ENCODE assay signal across 24 mouse cellular contexts in the genomic region with DNA sequence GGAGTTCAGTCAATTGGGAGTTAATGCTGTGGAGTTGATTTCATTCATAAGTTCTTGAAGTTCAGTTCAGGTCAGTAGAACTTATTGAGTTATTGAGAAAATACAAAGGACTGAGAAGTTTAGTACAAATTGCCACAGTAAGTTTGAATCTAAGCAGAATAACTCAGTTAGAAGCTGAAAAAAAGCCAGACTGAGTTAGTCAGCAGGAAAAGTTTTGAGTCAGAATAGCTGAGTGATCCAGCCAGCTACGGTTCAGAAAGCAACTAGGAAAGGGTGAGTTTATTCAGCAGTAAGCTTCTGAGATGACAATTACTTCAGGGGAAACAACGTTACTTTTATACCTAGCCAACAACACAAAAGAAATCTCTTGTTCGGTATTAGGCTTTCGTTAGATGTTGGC.
DNase-seq lines count a peak whose midpoint lies in the region; ATAC-seq lines count a peak whose summit lies in the region.
"Had no signal": no experiment of that assay in that cellular context is flagged by ENCODE, and none has a peak within 500 bp of the region (broad histone marks: within the 10 kb centered on the region; RNA-seq: fewer than 3 reads in every experiment).

No protein-coding gene starts in this region.

- no peak overlapping the region for H3K9ac ChIP-seq in kidney, embryonic 14.5 days (ENCODE audit: low read depth, low read length)
- H3K9ac ChIP-seq: embryonic facial prominence, embryonic 13.5 days; forebrain, embryonic 12.5 days; forebrain, embryonic 15.5 days; hindbrain, embryonic 13.5 days had no signal

- no peaks in the 10 kb centered on the region for H3K4me1 ChIP-seq in kidney, embryonic 14.5 days (ENCODE audit: control insufficient read depth, insufficient read depth, low read length)
- H3K4me1 ChIP-seq: embryonic facial prominence, embryonic 10.5 days; embryonic facial prominence, embryonic 13.5 days; forebrain, embryonic 12.5 days; forebrain, embryonic 15.5 days; hindbrain, embryonic 10.5 days; hindbrain, embryonic 13.5 days had no signal

- no peaks in the 10 kb centered on the region for H3K27me3 ChIP-seq in kidney, embryonic 14.5 days (ENCODE audit: control insufficient read depth, insufficient read depth, low read length)
- H3K27me3 ChIP-seq: embryonic facial prominence, embryonic 13.5 days; forebrain, embryonic 12.5 days; forebrain, embryonic 15.5 days; hindbrain, embryonic 13.5 days had no signal

- WGBS in kidney, embryonic 14.5 days, result 88% methylated on average over 4 of the region's 4 CpGs

- H3K36me3 ChIP-seq in kidney, embryonic 14.5 days (ENCODE audit: control insufficient read depth, insufficient read depth, low read length), result no peaks in the 10 kb centered on the region
- H3K36me3 ChIP-seq: embryonic facial prominence, embryonic 10.5 days; embryonic facial prominence, embryonic 13.5 days; forebrain, embryonic 12.5 days; forebrain, embryonic 15.5 days; hindbrain, embryonic 10.5 days; hindbrain, embryonic 13.5 days had no signal

- H3K4me2 ChIP-seq in kidney, embryonic 14.5 days (replicated peaks; ENCODE audit: low read depth, low read length), result no peak overlapping the region
- H3K4me2 ChIP-seq: embryonic facial prominence, embryonic 13.5 days; forebrain, embryonic 12.5 days; forebrain, embryonic 15.5 days; heart, embryonic 11.5 days; hindbrain, embryonic 13.5 days had no signal

- ATAC-seq in kidney, embryonic 14.5 days (ENCODE audit: low FRiP score, low TSS enrichment), result no peak
- ATAC-seq: forebrain, embryonic 15.5 days; hindbrain, embryonic 16.5 days had no signal

- no peak overlapping the region for H3K4me3 ChIP-seq in kidney, embryonic 14.5 days (ENCODE audit: low read length)
- H3K4me3 ChIP-seq: embryonic facial prominence, embryonic 10.5 days; embryonic facial prominence, embryonic 13.5 days; erythroblast, embryonic 14.5 days; forebrain, embryonic 12.5 days; forebrain, embryonic 15.5 days; hindbrain, embryonic 10.5 days; hindbrain, embryonic 13.5 days had no signal

- peak; percentile 22 for DNase-seq in kidney, adult 9 months
- peak; percentile 13 for DNase-seq in Muller cell, postnatal 12 days (ENCODE audit: inconsistent ontology term)
- DNase-seq in adipocyte (ENCODE audit: low spot score), result peak; percentile 14
- DNase-seq in lung, postnatal 14 days, result no peak
- DNase-seq in lung, postnatal 4 days, result no peak
- DNase-seq: adrenal gland, adult 8-10 months; adrenal gland, postnatal 25 days; cerebellum, adult 11-12 months; cerebellum, adult 8-10 months; cerebellum, postnatal 10 days; cerebellum, postnatal 36 days; embryo, embryonic 11 days; gastrocnemius, postnatal 10 days; heart, adult 11 months had no signal

- H3K9me3 ChIP-seq in kidney, embryonic 14.5 days (ENCODE audit: control insufficient read depth, low read length), result no peaks in the 10 kb centered on the region
- H3K9me3 ChIP-seq: embryonic facial prominence, embryonic 13.5 days; forebrain, embryonic 12.5 days; forebrain, embryonic 15.5 days; hindbrain, embryonic 10.5 days; hindbrain, embryonic 13.5 days had no signal

- H3K27ac ChIP-seq in kidney, embryonic 14.5 days (ENCODE audit: low read depth, low read length), result no peak overlapping the region
- H3K27ac ChIP-seq: embryonic facial prominence, embryonic 10.5 days; embryonic facial prominence, embryonic 13.5 days; forebrain, embryonic 12.5 days; forebrain, embryonic 15.5 days; hindbrain, embryonic 10.5 days; hindbrain, embryonic 13.5 days had no signal

Comparison
In these comparisons a context has a peak if more than half of its experiments do, and no peak if none do; other contexts are left out.
1. DNase-seq: peak in kidney, adult 9 months (single experiment), Muller cell, postnatal 12 days (single experiment) and adipocyte (single experiment); none in lung, postnatal 14 days (single experiment) and lung, postnatal 4 days (0 of 2).